Mouse (Mus musculus) bone marrow macrophage, adult 2 months (primary cell): ENCODE data around the gene Myh9.

Experiments
- CTCF ChIP-seq: IDR thresholded peaks from 2 replicates; pipeline ENCODE4 v1.5.1; 2012; ENCODE audit warnings: low read depth, mild to moderate bottlenecking, low read length, moderate library complexity
- POLR2A ChIP-seq: IDR thresholded peaks from 2 replicates; pipeline ENCODE4 v1.6.1; 2012; ENCODE audit warnings: mild to moderate bottlenecking, low read depth, low read length, borderline replicate concordance

DNA sequence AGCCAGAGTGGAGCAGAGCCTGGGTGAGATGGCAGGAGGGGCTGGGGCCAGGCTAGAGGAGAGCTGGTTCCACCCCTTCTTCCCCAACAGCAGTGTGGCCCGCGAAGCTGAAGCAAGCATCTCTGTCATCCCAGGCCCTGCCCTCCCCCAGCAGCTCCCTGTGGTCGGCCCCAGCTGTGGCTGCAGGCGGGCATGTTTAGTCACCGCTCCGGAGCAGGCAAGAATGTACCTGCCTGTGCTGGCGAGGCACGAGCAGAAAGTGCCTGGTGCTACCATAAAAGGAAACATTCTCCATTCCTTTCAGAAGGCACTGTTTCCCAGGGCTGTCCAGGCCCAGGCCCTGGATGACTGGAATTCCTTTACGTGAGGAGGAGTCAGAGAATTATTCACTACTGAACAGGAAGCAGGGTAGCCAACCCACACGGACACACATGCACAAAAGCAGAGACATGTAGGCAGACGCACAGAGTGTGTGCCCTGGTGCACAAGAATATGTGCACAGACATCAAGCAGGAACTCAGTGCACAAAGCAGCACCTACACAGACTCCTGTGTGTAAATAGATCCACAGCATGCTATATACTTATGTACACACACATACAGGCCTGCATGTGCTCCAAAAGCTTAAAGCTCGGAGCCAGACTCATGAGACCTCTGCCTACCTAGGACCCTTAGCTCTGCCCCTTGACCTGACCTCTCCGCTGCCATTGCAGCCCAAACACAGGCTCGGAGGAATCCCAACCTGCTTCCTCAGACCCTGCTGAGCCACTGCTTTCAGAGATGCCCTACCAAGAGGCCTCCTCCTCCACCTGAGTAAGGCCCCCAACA, 43.1 kb downstream of the Myh9 start:
- TF ChIP-seq CTCF, result no peak
- no peak for TF ChIP-seq POLR2A
